Mouse (Mus musculus) G1E (cell line): Measurements from ENCODE around the gene Pxn.

ENCODE experiments used
- CTCF ChIP-seq: IDR thresholded peaks from 2 replicates; pipeline ENCODE4 v1.5.1; 2012; ENCODE audit warnings: low read depth, low read length, inconsistent platforms, mixed read lengths
- GATA1 ChIP-seq: IDR thresholded peaks from 2 replicates; pipeline ENCODE4 v1.6.1; 2012; ENCODE audit warnings: borderline replicate concordance, low read length, inconsistent platforms, mixed read lengths
- POLR2AphosphoS5 ChIP-seq: IDR thresholded peaks from 2 replicates; pipeline ENCODE4 v1.6.1; 2012; ENCODE audit warnings: low read depth, low read length, inconsistent platforms; ENCODE audit not compliant: insufficient replicate concordance
- TAL1 ChIP-seq: conservative IDR thresholded peaks from 2 replicates; pipeline ENCODE4 v1.6.1; 2012; ENCODE audit warnings: low read depth, low read length, inconsistent platforms, mixed read lengths

DNA sequence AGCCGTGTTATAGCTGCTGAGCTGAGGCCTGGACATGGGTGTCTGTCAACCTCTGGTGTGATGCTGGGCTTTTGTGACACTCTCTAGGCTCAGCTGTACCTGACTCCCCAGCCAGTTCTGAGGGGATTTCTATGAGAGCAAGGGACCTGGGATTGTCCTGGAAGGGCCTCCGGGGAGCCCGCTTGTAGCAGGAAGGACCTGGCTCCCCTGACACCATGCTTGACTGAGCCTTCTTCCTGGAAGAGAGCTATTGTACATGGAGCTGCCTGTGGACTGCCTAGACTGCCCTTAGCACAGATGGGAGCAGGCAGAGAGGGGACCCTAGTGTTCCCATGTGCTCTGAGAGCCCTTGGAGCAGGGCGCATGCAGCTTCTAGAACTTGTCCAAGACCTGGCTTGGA lies 18.9 kb downstream of the Pxn start:
- TF ChIP-seq CTCF (no peak), TAL1 (no peak), GATA1 (no peak), POLR2AphosphoS5 (no peak)
